Mouse (Mus musculus) embryonic facial prominence, embryonic 10.5 days (tissue): ENCODE measurements at regions not wholly inside any gene's neighbourhood (a gene's known extent, or its start where the extent isn't known, plus 50 kb on each side); places are given as distances from the start of the nearest gene placed in this dataset.
"Not testable (repeated sequence)": the region's sequence is repeated elsewhere in the genome, so short reads cannot be mapped to it uniquely, and the experiment has no call there.

Experiments
- DNase-seq: peaks from one replicate; pipeline ENCODE4 v3.0.0-alpha.2; 2017; ENCODE audit warnings: low spot score
- H3K27ac ChIP-seq: fragments of 300-500 bp; sonication (generic); replicated peaks from 2 replicates; pipeline ENCODE4 v1.5.1; 2016; ENCODE audit warnings: mild to moderate bottlenecking
- H3K27me3 ChIP-seq: fragments of 300-500 bp; sonication (generic); replicated peaks from 2 replicates; pipeline ENCODE4 v1.6.1; 2016; ENCODE audit warnings: low read depth, mild to moderate bottlenecking; ENCODE audit not compliant: poor library complexity, severe bottlenecking
- H3K36me3 ChIP-seq: fragments of 300-500 bp; sonication (generic); replicated peaks from 2 replicates; pipeline ENCODE4 v1.6.1; 2016; ENCODE audit warnings: mild to moderate bottlenecking, moderate library complexity
- H3K4me1 ChIP-seq: fragments of 300-500 bp; sonication (generic); 2 replicates; pipeline ENCODE4 v1.6.1; 2016
- H3K4me3 ChIP-seq: fragments of 300-500 bp; sonication (generic); 2 replicates; pipeline ENCODE4 v1.5.1; 2016; ENCODE audit warnings: mild to moderate bottlenecking, moderate library complexity
- H3K9me3 ChIP-seq: fragments of 300-500 bp; sonication (generic); 2 replicates; pipeline ENCODE4 v1.6.1; 2016; ENCODE audit warnings: mild to moderate bottlenecking
- WGBS: fragments of 180-500 bp; shearing (Covaris S2); methylation state at CpG from one replicate; pipeline ENCODE4 v1.1.7; 2016; 5-methylcytosine and 5-hydroxymethylcytosine counted together

GRCm38 (mm10) chr2:51753565-51754031, 126.3 kb downstream of the Tas2r134 start:
- no peak overlapping the region for H3K27ac ChIP-seq
- DNase-seq, result no peak
- H3K36me3 ChIP-seq, result no peaks in the 10 kb centered on the region
- peaks cover 8% of the 10 kb centered on the region for H3K4me1 ChIP-seq
- no peaks in the 10 kb centered on the region for H3K27me3 ChIP-seq
- H3K9me3 ChIP-seq, result no peaks in the 10 kb centered on the region
- no peak overlapping the region for H3K4me3 ChIP-seq
- WGBS, result 47% methylated on average over 7 of the region's 7 CpGs

GRCm38 (mm10) chr2:51757361-51757760, 130.1 kb downstream of the Tas2r134 start:
- no peaks in the 10 kb centered on the region for H3K27me3 ChIP-seq
- WGBS, result 82% methylated on average over 1 of the region's 1 CpGs
- H3K4me3 ChIP-seq, result no peak overlapping the region
- no peaks in the 10 kb centered on the region for H3K36me3 ChIP-seq
- H3K4me1 ChIP-seq, result peaks cover 8% of the 10 kb centered on the region
- no peaks in the 10 kb centered on the region for H3K9me3 ChIP-seq
- DNase-seq, result no peak
- no peak overlapping the region for H3K27ac ChIP-seq

GRCm38 (mm10) chr2:51758093-51758492, 130.8 kb downstream of the Tas2r134 start:
- no peak for DNase-seq
- Histone ChIP-seq H3K27me3 (no peaks in the 10 kb centered on the region), H3K4me1 (peaks cover 8% of the 10 kb centered on the region), H3K27ac (no peak overlapping the region), H3K4me3 (no peak overlapping the region), H3K9me3 (no peaks in the 10 kb centered on the region), H3K36me3 (no peaks in the 10 kb centered on the region)
- WGBS, result 90% methylated on average over 8 of the region's 8 CpGs

GRCm38 (mm10) chr2:51762866-51763265, 135.6 kb downstream of the Tas2r134 start:
- WGBS, result 91% methylated on average over 4 of the region's 4 CpGs
- Histone ChIP-seq H3K27ac (no peak overlapping the region), H3K4me3 (no peak overlapping the region), H3K36me3 (no peaks in the 10 kb centered on the region), H3K27me3 (no peaks in the 10 kb centered on the region), H3K9me3 (no peaks in the 10 kb centered on the region), H3K4me1 (peaks cover 7% of the 10 kb centered on the region)
- no peak for DNase-seq

GRCm38 (mm10) chr2:51767507-51768135, 140.3 kb downstream of the Tas2r134 start:
- peak; percentile 37 for DNase-seq
- Histone ChIP-seq H3K9me3 (no peaks in the 10 kb centered on the region), H3K4me3 (no peak overlapping the region), H3K27me3 (no peaks in the 10 kb centered on the region), H3K27ac (peak overlapping the region; percentile 48; the same call in 1 of the 2 replicates), H3K36me3 (no peaks in the 10 kb centered on the region), H3K4me1 (peaks cover 17% of the 10 kb centered on the region)
- 59% methylated on average over 4 of the region's 4 CpGs for WGBS

- Histone ChIP-seq H3K36me3 (no peaks in the 10 kb centered on the region), H3K4me3 (no peak overlapping the region), H3K4me1 (peaks cover 17% of the 10 kb centered on the region), H3K27ac (peak overlapping the region; percentile 12; the same call in 1 of the 2 replicates), H3K9me3 (no peaks in the 10 kb centered on the region), H3K27me3 (no peaks in the 10 kb centered on the region)
- 77% methylated on average over 12 of the region's 12 CpGs for WGBS
- peak; percentile 29 for DNase-seq
These were observed 141.3 kb downstream of the Tas2r134 start for GRCm38 (mm10) chr2:51768298-51769271.

- no peak for DNase-seq
- 63% methylated on average over 1 of the region's 1 CpGs for WGBS
- H3K4me3 ChIP-seq, result no peak overlapping the region
- no peaks in the 10 kb centered on the region; the same call in 1 of the 2 replicates for H3K4me1 ChIP-seq
- H3K27me3 ChIP-seq, result no peaks in the 10 kb centered on the region; the same call in 1 of the 2 replicates
- H3K27ac ChIP-seq, result no peak overlapping the region
- H3K9me3 ChIP-seq, result no peaks in the 10 kb centered on the region
- H3K36me3 ChIP-seq, result no peaks in the 10 kb centered on the region
These were observed 149.8 kb downstream of the Rbm43 start for GRCm38 (mm10) chr2:51785169-51785568.

GRCm38 (mm10) chr2:51788896-51789295, 146.1 kb downstream of the Rbm43 start:
- H3K36me3 ChIP-seq, result no peaks in the 10 kb centered on the region
- no peak overlapping the region for H3K27ac ChIP-seq
- WGBS, result 87% methylated on average over 3 of the region's 3 CpGs
- H3K4me3 ChIP-seq, result no peak overlapping the region
- no peak for DNase-seq
- H3K27me3 ChIP-seq, result no peaks in the 10 kb centered on the region; the same call in 1 of the 2 replicates
- H3K9me3 ChIP-seq, result no peaks in the 10 kb centered on the region
- H3K4me1 ChIP-seq, result no peaks in the 10 kb centered on the region; the same call in 1 of the 2 replicates

GRCm38 (mm10) chr2:51793291-51793690, 141.7 kb downstream of the Rbm43 start:
- not testable (repeated sequence) for H3K4me1 ChIP-seq, H3K27me3 ChIP-seq, H3K4me3 ChIP-seq, H3K27ac ChIP-seq, H3K36me3 ChIP-seq, H3K9me3 ChIP-seq, DNase-seq
- 95% methylated on average over 2 of the region's 2 CpGs for WGBS

GRCm38 (mm10) chr2:51799856-51800255, 135.1 kb downstream of the Rbm43 start:
- DNase-seq, result no peak
- no peaks in the 10 kb centered on the region for H3K9me3 ChIP-seq
- 91% methylated on average over 1 of the region's 1 CpGs for WGBS
- no peak overlapping the region for H3K27ac ChIP-seq
- H3K36me3 ChIP-seq, result no peaks in the 10 kb centered on the region
- H3K27me3 ChIP-seq, result no peaks in the 10 kb centered on the region
- no peak overlapping the region for H3K4me3 ChIP-seq
- H3K4me1 ChIP-seq, result no peaks in the 10 kb centered on the region

GRCm38 (mm10) chr2:51822976-51823375, 112.0 kb downstream of the Rbm43 start:
- DNase-seq, result no peak
- no peak overlapping the region for H3K4me3 ChIP-seq
- WGBS, result 86% methylated on average over 2 of the region's 2 CpGs
- H3K27me3 ChIP-seq, result no peaks in the 10 kb centered on the region
- 0 out of 2 replicates have a peak, but pooled peaks cover 3% of the 10 kb centered on the region for H3K4me1 ChIP-seq
- H3K27ac ChIP-seq, result no peak overlapping the region
- H3K36me3 ChIP-seq, result no peaks in the 10 kb centered on the region
- H3K9me3 ChIP-seq, result no peaks in the 10 kb centered on the region

GRCm38 (mm10) chr2:51830286-51830944, 104.5 kb downstream of the Rbm43 start:
- DNase-seq, result peak; percentile 61
- no peak overlapping the region for H3K4me3 ChIP-seq
- no peaks in the 10 kb centered on the region for H3K27me3 ChIP-seq
- H3K36me3 ChIP-seq, result no peaks in the 10 kb centered on the region
- WGBS, result 46% methylated on average over 7 of the region's 7 CpGs
- H3K27ac ChIP-seq, result no peak overlapping the region
- no peaks in the 10 kb centered on the region for H3K9me3 ChIP-seq
- H3K4me1 ChIP-seq, result peaks cover 11% of the 10 kb centered on the region
